Mouse (Mus musculus): ENCODE results near the gene Xpr1. TPM values are rescaled to one million over a fixed set of nuclear protein-coding genes. Genes with fewer than 3 reads are reported as not detected.

Gene Xpr1
- polyA plus RNA-seq, 1 experiment from 2014 or later: 6.7 TPM

- Histone ChIP-seq H3K4me1 (peaks cover 39% of the 10 kb centered on the region), H3K4me3 (no peak overlapping the region), H3K36me3 (no peaks in the 10 kb centered on the region), H3K4me2 (no peak overlapping the region), H3K9ac (no peak overlapping the region), H3K9me3 (replicated peaks) (no peaks in the 10 kb centered on the region), H3K27me3 (replicated peaks) (no peaks in the 10 kb centered on the region), H3K27ac (no peak overlapping the region)
- no peak for ATAC-seq
- WGBS (ENCODE audit: insufficient replicate concordance): 72% methylated on average over 6 of the region's 6 CpGs
Measured at GRCm38 (mm10) chr1:155427126-155427865, 10.1 kb upstream of the Xpr1 start.

GRCm38 (mm10) chr1:155425743-155426315, 8.6 kb upstream of the Xpr1 start:
- ATAC-seq: peak; percentile 56
- H3K36me3 ChIP-seq: no peaks in the 10 kb centered on the region
- WGBS (ENCODE audit: insufficient replicate concordance): 26% methylated on average over 6 of the region's 6 CpGs
- no peak overlapping the region; the same call in 1 of the 2 replicates for H3K4me3 ChIP-seq
- no peak overlapping the region for H3K27ac ChIP-seq
- no peaks in the 10 kb centered on the region for H3K27me3 ChIP-seq (replicated peaks)
- H3K4me2 ChIP-seq: peak overlapping the region; percentile 45
- no peaks in the 10 kb centered on the region for H3K9me3 ChIP-seq (replicated peaks)
- peaks cover 35% of the 10 kb centered on the region for H3K4me1 ChIP-seq
- peak overlapping the region; percentile 41 for H3K9ac ChIP-seq

- Histone ChIP-seq H3K4me3 (no peak overlapping the region; the same call in 1 of the 2 replicates), H3K9ac (peak overlapping the region; percentile 17; the same call in 1 of the 2 replicates), H3K27me3 (replicated peaks) (no peaks in the 10 kb centered on the region), H3K36me3 (no peaks in the 10 kb centered on the region), H3K4me1 (peaks cover 32% of the 10 kb centered on the region), H3K27ac (peak overlapping the region; percentile 77), H3K4me2 (peak overlapping the region; percentile 45), H3K9me3 (replicated peaks) (no peaks in the 10 kb centered on the region)
- WGBS (ENCODE audit: insufficient replicate concordance): 33% methylated on average over 5 of the region's 5 CpGs
- ATAC-seq: peak; percentile 80
Measured at GRCm38 (mm10) chr1:155425285-155425684, 8.1 kb upstream of the Xpr1 start.

GRCm38 (mm10) chr1:155423801-155424200, 6.6 kb upstream of the Xpr1 start:
- no peak overlapping the region for H3K4me2 ChIP-seq

GRCm38 (mm10) chr1:155422022-155422421, 4.8 kb upstream of the Xpr1 start:
- ATAC-seq: no peak
- WGBS (ENCODE audit: insufficient replicate concordance): 80% methylated on average over 7 of the region's 7 CpGs

More at GRCm38 (mm10) chr1:155423801-155424200, 6.6 kb upstream of the Xpr1 start:
- H3K27me3 ChIP-seq (replicated peaks): no peaks in the 10 kb centered on the region
- 68% methylated on average over 4 of the region's 4 CpGs for WGBS (ENCODE audit: insufficient replicate concordance)
- H3K9me3 ChIP-seq (replicated peaks): no peaks in the 10 kb centered on the region
- no peak overlapping the region for H3K9ac ChIP-seq
- H3K36me3 ChIP-seq: no peaks in the 10 kb centered on the region
- H3K4me3 ChIP-seq: no peak overlapping the region
- ATAC-seq: no peak
- peaks cover 27% of the 10 kb centered on the region for H3K4me1 ChIP-seq
- no peak overlapping the region for H3K27ac ChIP-seq

GRCm38 (mm10) chr1:155416147-155416700, 991 bp downstream of the Xpr1 start:
- peak overlapping the region; percentile 87 for H3K27ac ChIP-seq
- peak overlapping the region; percentile 70 for H3K4me2 ChIP-seq
- H3K27me3 ChIP-seq (replicated peaks): no peaks in the 10 kb centered on the region
- no peaks in the 10 kb centered on the region for H3K9me3 ChIP-seq (replicated peaks)
- no peaks in the 10 kb centered on the region for H3K36me3 ChIP-seq
- peak overlapping the region; percentile 95 for H3K9ac ChIP-seq
- H3K4me3 ChIP-seq: peak overlapping the region; percentile 93
- peaks cover 31% of the 10 kb centered on the region for H3K4me1 ChIP-seq
- WGBS (ENCODE audit: insufficient replicate concordance): 4% methylated on average over 6 of the region's 6 CpGs
- ATAC-seq: no peak

More at GRCm38 (mm10) chr1:155422022-155422421, 4.8 kb upstream of the Xpr1 start:
- Histone ChIP-seq H3K4me2 (no peak overlapping the region), H3K9me3 (replicated peaks) (no peaks in the 10 kb centered on the region), H3K27me3 (replicated peaks) (no peaks in the 10 kb centered on the region), H3K36me3 (no peaks in the 10 kb centered on the region), H3K4me1 (peaks cover 35% of the 10 kb centered on the region), H3K4me3 (no peak overlapping the region), H3K9ac (no peak overlapping the region), H3K27ac (no peak overlapping the region)

- ATAC-seq: no peak
- H3K4me3 ChIP-seq: peak overlapping the region; percentile 93
- no peak overlapping the region for H3K27ac ChIP-seq
- peak overlapping the region; percentile 39; the same call in 1 of the 2 replicates for H3K9ac ChIP-seq
- peak overlapping the region; percentile 70 for H3K4me2 ChIP-seq
- H3K9me3 ChIP-seq (replicated peaks): no peaks in the 10 kb centered on the region
- H3K4me1 ChIP-seq: peaks cover 37% of the 10 kb centered on the region
- no peaks in the 10 kb centered on the region for H3K36me3 ChIP-seq
- no peaks in the 10 kb centered on the region for H3K27me3 ChIP-seq (replicated peaks)
- 68% methylated on average over 4 of the region's 4 CpGs for WGBS (ENCODE audit: insufficient replicate concordance)
Measured at GRCm38 (mm10) chr1:155415421-155415820, 1.8 kb downstream of the Xpr1 start.

GRCm38 (mm10) chr1:155412705-155413104, 4.5 kb downstream of the Xpr1 start:
- no peak overlapping the region for H3K27ac ChIP-seq
- 52% methylated on average over 2 of the region's 2 CpGs for WGBS (ENCODE audit: insufficient replicate concordance)
- H3K4me3 ChIP-seq: no peak overlapping the region
- peaks cover 57% of the 10 kb centered on the region for H3K4me1 ChIP-seq
- no peaks in the 10 kb centered on the region for H3K27me3 ChIP-seq (replicated peaks)
- no peak for ATAC-seq
- H3K9me3 ChIP-seq (replicated peaks): no peaks in the 10 kb centered on the region
- H3K4me2 ChIP-seq: no peak overlapping the region
- H3K9ac ChIP-seq: no peak overlapping the region
- H3K36me3 ChIP-seq: no peaks in the 10 kb centered on the region

GRCm38 (mm10) chr1:155408577-155408966, 8.6 kb downstream of the Xpr1 start:
- Histone ChIP-seq H3K9ac (peak overlapping the region; percentile 47), H3K4me3 (no peak overlapping the region), H3K4me2 (peak overlapping the region; percentile 54), H3K27ac (peak overlapping the region; percentile 92), H3K36me3 (peaks cover 9% of the 10 kb centered on the region), H3K9me3 (replicated peaks) (no peaks in the 10 kb centered on the region), H3K27me3 (replicated peaks) (no peaks in the 10 kb centered on the region), H3K4me1 (peaks cover 68% of the 10 kb centered on the region)
- peak; percentile 33; the same call in 1 of the 2 replicates for ATAC-seq
- 46% methylated on average over 2 of the region's 2 CpGs for WGBS (ENCODE audit: insufficient replicate concordance)

- Histone ChIP-seq H3K9ac (peak overlapping the region; percentile 47), H3K4me2 (peak overlapping the region; percentile 54), H3K4me3 (peak overlapping the region; percentile 7), H3K4me1 (peaks cover 65% of the 10 kb centered on the region), H3K36me3 (peaks cover 9% of the 10 kb centered on the region), H3K27me3 (replicated peaks) (no peaks in the 10 kb centered on the region), H3K27ac (peak overlapping the region; percentile 92), H3K9me3 (replicated peaks) (no peaks in the 10 kb centered on the region)
- peak; percentile 88 for ATAC-seq
- WGBS (ENCODE audit: insufficient replicate concordance): 34% methylated on average over 11 of the region's 11 CpGs
Measured at GRCm38 (mm10) chr1:155407697-155408576, 9.3 kb downstream of the Xpr1 start.

GRCm38 (mm10) chr1:155400056-155400455, 17.2 kb downstream of the Xpr1 start:
- no peak overlapping the region for H3K27ac ChIP-seq
- WGBS (ENCODE audit: insufficient replicate concordance): 61% methylated on average over 4 of the region's 4 CpGs
- peaks cover 5% of the 10 kb centered on the region for H3K36me3 ChIP-seq
- H3K4me2 ChIP-seq: no peak overlapping the region
- H3K4me3 ChIP-seq: no peak overlapping the region
- peaks cover 15% of the 10 kb centered on the region for H3K4me1 ChIP-seq
- H3K27me3 ChIP-seq (replicated peaks): no peaks in the 10 kb centered on the region
- H3K9me3 ChIP-seq (replicated peaks): no peaks in the 10 kb centered on the region
- no peak for ATAC-seq
- no peak overlapping the region for H3K9ac ChIP-seq
